Comparison of ENCODE assay signal across 9 mouse cellular contexts in the genomic region with DNA sequence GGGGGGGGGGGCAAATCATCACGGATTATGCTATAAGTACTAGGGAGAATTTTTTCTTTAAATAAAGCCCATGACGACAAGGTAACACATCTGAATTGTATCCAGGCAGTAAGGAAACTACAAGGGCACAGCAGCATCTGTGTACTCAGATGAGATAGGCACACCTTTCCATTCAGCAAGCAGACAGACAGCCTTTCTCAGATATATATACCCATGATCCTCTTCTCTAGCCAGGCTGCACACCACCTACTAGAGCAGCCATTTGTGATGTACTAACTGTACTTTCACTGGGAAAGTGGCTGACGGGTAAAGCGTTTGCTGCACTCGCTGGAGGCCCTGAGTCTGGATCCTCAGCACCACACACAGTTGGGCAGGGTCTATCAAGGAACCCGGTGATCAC. TPM values are rescaled to one million over a fixed set of nuclear protein-coding genes. Genes with fewer than 3 reads are reported as not detected.
DNase-seq lines count a peak whose midpoint lies in the region; ATAC-seq and TF ChIP-seq lines count a peak whose summit lies in the region.
"Had no signal": no experiment of that assay in that cellular context is flagged by ENCODE, and none has a peak within 500 bp of the region (broad histone marks: within the 10 kb centered on the region; RNA-seq: fewer than 3 reads in every experiment).

No protein-coding gene starts in this region.

- WGBS in heart, postnatal 0 days, result 52% methylated on average over 6 of the region's 6 CpGs
- 55% methylated on average over 6 of the region's 6 CpGs for WGBS in forebrain, embryonic 10.5 days
- 66% methylated on average over 6 of the region's 6 CpGs for WGBS in limb, embryonic 10.5 days
- 62% methylated on average over 6 of the region's 6 CpGs for WGBS in neural tube, embryonic 12.5 days

- no peak for TF ChIP-seq CTCF in heart, postnatal 0 days (IDR thresholded peaks at IDR 0.05; ENCODE audit: low read depth)
- no peak for TF ChIP-seq CTCF in layer of hippocampus, adult 2 months (conservative IDR thresholded peaks at IDR 0.05)

- no peak for ATAC-seq in heart, postnatal 0 days (ENCODE audit: insufficient read depth, low read depth)
- ATAC-seq in neural tube, embryonic 12.5 days (ENCODE audit: low FRiP score, low read depth), result 0 out of 2 replicates have a peak, but pooled peaks have one; percentile 10

- H3K9ac ChIP-seq in heart, postnatal 0 days (replicated peaks; ENCODE audit: low read depth, low read length), result no peak overlapping the region
- H3K9ac ChIP-seq in neural tube, embryonic 12.5 days, result no peak overlapping the region

- peak overlapping the region; percentile 55 for H3K4me2 ChIP-seq in heart, postnatal 0 days (ENCODE audit: low read depth, low read length)
- peak overlapping the region; percentile 54 for H3K4me2 ChIP-seq in neural tube, embryonic 12.5 days (replicated peaks)

- H3K27me3 ChIP-seq in heart, postnatal 0 days (ENCODE audit: control insufficient read depth, insufficient read depth, low read length), result no peaks in the 10 kb centered on the region
- H3K27me3 ChIP-seq in forebrain, embryonic 10.5 days (ENCODE audit: poor library complexity, severe bottlenecking), result peaks cover 10% of the 10 kb centered on the region; the same call in 1 of the 2 replicates
- H3K27me3 ChIP-seq in limb, embryonic 10.5 days (ENCODE audit: low read depth, poor library complexity, severe bottlenecking), result no peaks in the 10 kb centered on the region
- H3K27me3 ChIP-seq in neural tube, embryonic 12.5 days (replicated peaks), result no peaks in the 10 kb centered on the region

- TF ChIP-seq EP300 in heart, postnatal 0 days (IDR thresholded peaks at IDR 0.05; ENCODE audit: low read depth), result no peak

- no peak for DNase-seq in heart, postnatal 0 days (ENCODE audit: low spot score)
- DNase-seq in heart, adult 8-10 months (ENCODE audit: low spot score), result no peak
- DNase-seq in forebrain, embryonic 10.5 days (ENCODE audit: extremely low spot score, low spot score), result no peak
- no peak for DNase-seq in limb, embryonic 10.5 days (ENCODE audit: low spot score)
- DNase-seq in layer of hippocampus, adult 11-12 months (ENCODE audit: low spot score), result no peak
- no peak for DNase-seq in ovary, postnatal 14 days (ENCODE audit: low spot score)
- DNase-seq in layer of hippocampus, adult 2 months (ENCODE audit: low spot score in 2 of 2), result no peak
- DNase-seq: thymus, postnatal 36 days had no signal

- H3K4me1 ChIP-seq in heart, postnatal 0 days (ENCODE audit: control insufficient read depth, insufficient read depth), result no peaks in the 10 kb centered on the region
- H3K4me1 ChIP-seq in forebrain, embryonic 10.5 days, result peaks cover 16% of the 10 kb centered on the region
- H3K4me1 ChIP-seq in limb, embryonic 10.5 days, result peaks cover 35% of the 10 kb centered on the region
- peaks cover 13% of the 10 kb centered on the region for H3K4me1 ChIP-seq in neural tube, embryonic 12.5 days

- no peak overlapping the region for H3K27ac ChIP-seq in heart, postnatal 0 days (ENCODE audit: low read depth)
- no peak overlapping the region for H3K27ac ChIP-seq in forebrain, embryonic 10.5 days
- H3K27ac ChIP-seq in limb, embryonic 10.5 days, result peak overlapping the region; percentile 38; the same call in 1 of the 2 replicates
- H3K27ac ChIP-seq in neural tube, embryonic 12.5 days, result no peak overlapping the region
- H3K27ac ChIP-seq in layer of hippocampus, adult 2 months, result no peak overlapping the region

- H3K36me3 ChIP-seq in heart, postnatal 0 days (replicated peaks; ENCODE audit: control insufficient read depth, insufficient read depth, low read length), result no peaks in the 10 kb centered on the region
- H3K36me3 ChIP-seq in forebrain, embryonic 10.5 days (replicated peaks), result no peaks in the 10 kb centered on the region
- H3K36me3 ChIP-seq in limb, embryonic 10.5 days, result no peaks in the 10 kb centered on the region
- H3K36me3 ChIP-seq in neural tube, embryonic 12.5 days, result no peaks in the 10 kb centered on the region

- H3K9me3 ChIP-seq in heart, postnatal 0 days (replicated peaks; ENCODE audit: control insufficient read depth, low read length), result no peaks in the 10 kb centered on the region
- no peaks in the 10 kb centered on the region for H3K9me3 ChIP-seq in forebrain, embryonic 10.5 days
- no peaks in the 10 kb centered on the region for H3K9me3 ChIP-seq in limb, embryonic 10.5 days (replicated peaks)
- no peaks in the 10 kb centered on the region for H3K9me3 ChIP-seq in neural tube, embryonic 12.5 days

- H3K4me3 ChIP-seq in heart, postnatal 0 days (ENCODE audit: low read depth, low read length), result peak overlapping the region; percentile 20; the same call in 1 of the 2 replicates
- H3K4me3 ChIP-seq in forebrain, embryonic 10.5 days, result peak overlapping the region; percentile 27; the same call in 1 of the 2 replicates
- peak overlapping the region; percentile 36 for H3K4me3 ChIP-seq in limb, embryonic 10.5 days
- no peak overlapping the region for H3K4me3 ChIP-seq in neural tube, embryonic 12.5 days
- no peak overlapping the region for H3K4me3 ChIP-seq in layer of hippocampus, adult 2 months

RNA-seq across cellular contexts. Expression of gene Mreg, which starts 28.6 kb away (rescaled TPM):
- 11.3 and 12.5 TPM in 2 replicates for total RNA-seq in heart, postnatal 0 days (2014; rRNA removed; ENCODE audit: low replicate concordance)
- polyA plus RNA-seq in heart, postnatal 0 days (2015; fragmentation: Nextera tagmentation; extraction: Ambion mirVana), result 8.6 and 9.5 TPM in 2 replicates
- 10 to 100 TPM; 33.3 to 40.4 (median 37.5) TPM for total RNA-seq in heart, adult 8-10 months (2022)
- 3.3 and 4.1 TPM in 2 replicates for polyA plus RNA-seq in forebrain, embryonic 10.5 days (2016; fragmentation: Nextera tagmentation; extraction: Ambion mirVana)
- 3.1 and 4.4 TPM in 2 replicates for polyA plus RNA-seq in limb, embryonic 10.5 days (2016; fragmentation: Nextera tagmentation; extraction: Ambion mirVana)
- polyA plus RNA-seq in neural tube, embryonic 12.5 days (2016; fragmentation: Nextera tagmentation; extraction: Ambion mirVana), result 31.0 and 40.3 TPM in 2 replicates
- 1 to 10 TPM; 3.1 to 3.6 TPM for total RNA-seq in layer of hippocampus, adult 2 months (2021)

Comparison
In these comparisons a context has a peak if more than half of its experiments do, and no peak if none do; other contexts are left out.
1. H3K4me3 ChIP-seq: peak in heart, postnatal 0 days (single experiment), forebrain, embryonic 10.5 days (single experiment) and limb, embryonic 10.5 days (single experiment); none in neural tube, embryonic 12.5 days (single experiment) and layer of hippocampus, adult 2 months (single experiment).